ENCODE assay signal across 12 mouse cellular contexts in genomic region chr1:92979073-92979602, GRCm38 (mm10). TPM values are rescaled to one million over a fixed set of nuclear protein-coding genes. Genes with fewer than 3 reads are reported as not detected.
DNase-seq lines count a peak whose midpoint lies in the region; ATAC-seq and TF ChIP-seq lines count a peak whose summit lies in the region.
"Had no signal": no experiment of that assay in that cellular context is flagged by ENCODE, and none has a peak within 500 bp of the region (broad histone marks: within the 10 kb centered on the region; RNA-seq: fewer than 3 reads in every experiment).

No protein-coding gene starts in this region.

- H3K9me3 ChIP-seq in hindbrain, embryonic 12.5 days (replicated peaks), result no peaks in the 10 kb centered on the region
- H3K9me3 ChIP-seq in hindbrain, postnatal 0 days (ENCODE audit: low read length), result no peaks in the 10 kb centered on the region
- H3K9me3 ChIP-seq in midbrain, embryonic 15.5 days, result no peaks in the 10 kb centered on the region
- no peaks in the 10 kb centered on the region for H3K9me3 ChIP-seq in midbrain, embryonic 14.5 days (ENCODE audit: control insufficient read depth, low read length)
- no peaks in the 10 kb centered on the region for H3K9me3 ChIP-seq in heart, embryonic 16.5 days (replicated peaks; ENCODE audit: control insufficient read depth, low read length)
- H3K9me3 ChIP-seq in stomach, postnatal 0 days (ENCODE audit: control insufficient read depth, low read length), result no peaks in the 10 kb centered on the region
- H3K9me3 ChIP-seq: limb, embryonic 13.5 days had no signal

- TF ChIP-seq EP300 in stomach, postnatal 0 days (optimal IDR thresholded peaks at IDR 0.05), result no peak

- H3K27ac ChIP-seq in hindbrain, embryonic 12.5 days, result no peak overlapping the region
- H3K27ac ChIP-seq in hindbrain, postnatal 0 days, result no peak overlapping the region
- no peak overlapping the region for H3K27ac ChIP-seq in midbrain, embryonic 15.5 days
- no peak overlapping the region for H3K27ac ChIP-seq in midbrain, embryonic 14.5 days (replicated peaks; ENCODE audit: low read depth, low read length)
- H3K27ac ChIP-seq in heart, embryonic 16.5 days (ENCODE audit: low read length), result no peak overlapping the region
- peak overlapping the region; percentile 18; the same call in 1 of the 2 replicates for H3K27ac ChIP-seq in stomach, postnatal 0 days (replicated peaks)
- H3K27ac ChIP-seq: limb, embryonic 13.5 days had no signal

- WGBS in hindbrain, embryonic 12.5 days, result 35% methylated on average over 11 of the region's 11 CpGs
- WGBS in hindbrain, postnatal 0 days, result 50% methylated on average over 11 of the region's 11 CpGs
- 46% methylated on average over 11 of the region's 11 CpGs for WGBS in midbrain, embryonic 15.5 days
- WGBS in midbrain, embryonic 14.5 days, result 42% methylated on average over 11 of the region's 11 CpGs
- 18% methylated on average over 11 of the region's 11 CpGs for WGBS in heart, embryonic 16.5 days
- 17% methylated on average over 11 of the region's 11 CpGs for WGBS in stomach, postnatal 0 days

- H3K4me1 ChIP-seq in hindbrain, embryonic 12.5 days, result peaks cover 11% of the 10 kb centered on the region
- H3K4me1 ChIP-seq in hindbrain, postnatal 0 days (ENCODE audit: insufficient read depth, low read length), result no peaks in the 10 kb centered on the region
- H3K4me1 ChIP-seq in midbrain, embryonic 15.5 days, result no peaks in the 10 kb centered on the region
- H3K4me1 ChIP-seq in midbrain, embryonic 14.5 days (ENCODE audit: control insufficient read depth, insufficient read depth, low read length), result 0 out of 2 replicates have a peak, but pooled peaks cover 2% of the 10 kb centered on the region
- peaks cover 17% of the 10 kb centered on the region for H3K4me1 ChIP-seq in heart, embryonic 16.5 days (ENCODE audit: control insufficient read depth, insufficient read depth, low read length)
- H3K4me1 ChIP-seq in stomach, postnatal 0 days (replicated peaks; ENCODE audit: control insufficient read depth, insufficient read depth), result no peaks in the 10 kb centered on the region

- H3K4me3 ChIP-seq in hindbrain, embryonic 12.5 days, result no peak overlapping the region
- no peak overlapping the region for H3K4me3 ChIP-seq in hindbrain, postnatal 0 days (ENCODE audit: low read length)
- no peak overlapping the region for H3K4me3 ChIP-seq in midbrain, embryonic 15.5 days
- no peak overlapping the region for H3K4me3 ChIP-seq in midbrain, embryonic 14.5 days (replicated peaks; ENCODE audit: low read depth, low read length)
- H3K4me3 ChIP-seq in heart, embryonic 16.5 days (ENCODE audit: low read length), result no peak overlapping the region
- no peak overlapping the region for H3K4me3 ChIP-seq in stomach, postnatal 0 days (ENCODE audit: low read depth, low read length)
- H3K4me3 ChIP-seq: limb, embryonic 13.5 days had no signal

- H3K36me3 ChIP-seq in hindbrain, embryonic 12.5 days, result no peaks in the 10 kb centered on the region
- no peaks in the 10 kb centered on the region for H3K36me3 ChIP-seq in hindbrain, postnatal 0 days (ENCODE audit: insufficient read depth, low read length)
- no peaks in the 10 kb centered on the region for H3K36me3 ChIP-seq in midbrain, embryonic 15.5 days (replicated peaks)
- H3K36me3 ChIP-seq in midbrain, embryonic 14.5 days (ENCODE audit: control insufficient read depth, insufficient read depth, low read length), result no peaks in the 10 kb centered on the region
- H3K36me3 ChIP-seq in heart, embryonic 16.5 days (ENCODE audit: control insufficient read depth, insufficient read depth), result no peaks in the 10 kb centered on the region
- no peaks in the 10 kb centered on the region for H3K36me3 ChIP-seq in stomach, postnatal 0 days (ENCODE audit: control insufficient read depth, insufficient read depth, low read length)
- H3K36me3 ChIP-seq: limb, embryonic 13.5 days had no signal

- no peaks in the 10 kb centered on the region; the same call in none of the 2 replicates for H3K27me3 ChIP-seq in hindbrain, embryonic 12.5 days
- H3K27me3 ChIP-seq in hindbrain, postnatal 0 days (ENCODE audit: insufficient read depth, low read length), result no peaks in the 10 kb centered on the region
- H3K27me3 ChIP-seq in midbrain, embryonic 15.5 days (replicated peaks), result no peaks in the 10 kb centered on the region
- H3K27me3 ChIP-seq in midbrain, embryonic 14.5 days (ENCODE audit: control insufficient read depth, insufficient read depth, low read length), result no peaks in the 10 kb centered on the region
- H3K27me3 ChIP-seq in heart, embryonic 16.5 days (ENCODE audit: control insufficient read depth, insufficient read depth, low read length), result peaks cover 2% of the 10 kb centered on the region; the same call in 1 of the 2 replicates
- H3K27me3 ChIP-seq in stomach, postnatal 0 days (ENCODE audit: control insufficient read depth, insufficient read depth, low read length), result no peaks in the 10 kb centered on the region

- no peak for DNase-seq in hindbrain, postnatal 0 days (ENCODE audit: low spot score)
- DNase-seq in midbrain, embryonic 14.5 days, result no peak
- DNase-seq in stomach, postnatal 0 days (ENCODE audit: low spot score), result no peak
- DNase-seq in cerebellum, postnatal 14 days, result no peak
- DNase-seq: right cerebral cortex, postnatal 25 days had no signal

- no peak for TF ChIP-seq CTCF in hindbrain, postnatal 0 days (IDR thresholded peaks at IDR 0.05; ENCODE audit: low read depth)
- no peak for TF ChIP-seq CTCF in stomach, postnatal 0 days (IDR thresholded peaks at IDR 0.05; ENCODE audit: low read depth)

- H3K4me2 ChIP-seq in hindbrain, embryonic 12.5 days (replicated peaks), result no peak overlapping the region
- no peak overlapping the region for H3K4me2 ChIP-seq in hindbrain, postnatal 0 days (ENCODE audit: low read depth, low read length)
- H3K4me2 ChIP-seq in midbrain, embryonic 15.5 days, result no peak overlapping the region
- no peak overlapping the region for H3K4me2 ChIP-seq in midbrain, embryonic 14.5 days (ENCODE audit: low read length)
- H3K4me2 ChIP-seq in heart, embryonic 16.5 days (ENCODE audit: low read depth, low read length), result no peak overlapping the region
- peak overlapping the region; percentile 19 for H3K4me2 ChIP-seq in stomach, postnatal 0 days (replicated peaks; ENCODE audit: low read depth)
- H3K4me2 ChIP-seq: limb, embryonic 13.5 days had no signal

- 0 out of 2 replicates have a peak, but pooled peaks have one; percentile 23 for ATAC-seq in hindbrain, embryonic 12.5 days (ENCODE audit: low FRiP score)
- no peak for ATAC-seq in hindbrain, postnatal 0 days
- 0 out of 2 replicates have a peak, but pooled peaks have one; percentile 39 for ATAC-seq in midbrain, embryonic 15.5 days (replicated peaks)
- ATAC-seq in midbrain, embryonic 14.5 days (ENCODE audit: low FRiP score, low TSS enrichment), result no peak
- ATAC-seq in heart, embryonic 16.5 days (replicated peaks; ENCODE audit: extremely low read depth, insufficient read depth, low FRiP score), result 0 out of 2 replicates have a peak, but pooled peaks have one; percentile 19
- peak; percentile 9; the same call in 1 of the 2 replicates for ATAC-seq in stomach, postnatal 0 days (ENCODE audit: low FRiP score, low TSS enrichment)
- ATAC-seq: activated CD4-positive, CD25-positive, alpha-beta regulatory T cell, adult 4 months had no signal

- H3K9ac ChIP-seq in hindbrain, embryonic 12.5 days, result no peak overlapping the region
- H3K9ac ChIP-seq in hindbrain, postnatal 0 days (replicated peaks; ENCODE audit: low read length), result no peak overlapping the region
- no peak overlapping the region for H3K9ac ChIP-seq in midbrain, embryonic 15.5 days
- no peak overlapping the region for H3K9ac ChIP-seq in midbrain, embryonic 14.5 days (replicated peaks; ENCODE audit: low read length)
- no peak overlapping the region for H3K9ac ChIP-seq in heart, embryonic 16.5 days (ENCODE audit: low read length)
- no peak overlapping the region for H3K9ac ChIP-seq in stomach, postnatal 0 days (ENCODE audit: low read length)
- H3K9ac ChIP-seq: limb, embryonic 13.5 days had no signal

RNA-seq across cellular contexts. Expression of gene Aqp12, which starts 27.0 kb away (rescaled TPM):
- polyA plus RNA-seq in hindbrain, embryonic 12.5 days (2016; fragmentation: Nextera tagmentation; extraction: Ambion mirVana), result not detected in 2 replicates
- not detected in 2 replicates for total RNA-seq in hindbrain, postnatal 0 days (2014; rRNA removed)
- not detected in 2 replicates for polyA plus RNA-seq in hindbrain, postnatal 0 days (2015; fragmentation: Nextera tagmentation; extraction: Ambion mirVana)
- polyA plus RNA-seq in midbrain, embryonic 15.5 days (2015; fragmentation: Nextera tagmentation; extraction: Ambion mirVana), result not detected in 2 replicates
- polyA plus RNA-seq in midbrain, embryonic 14.5 days (2014; fragmentation: Nextera tagmentation; extraction: Ambion mirVana), result not detected in 2 replicates
- not detected in 2 replicates for polyA plus RNA-seq in heart, embryonic 16.5 days (2015; fragmentation: Nextera tagmentation; extraction: Ambion mirVana)
- polyA plus RNA-seq in stomach, postnatal 0 days (2015; fragmentation: Nextera tagmentation; extraction: Ambion mirVana), result 0.12 TPM in 1 of 2 replicates, not detected in the other
- polyA plus RNA-seq: activated CD4-positive, CD25-positive, alpha-beta regulatory T cell, adult 4 months; cortical plate, adult 2 months; limb, embryonic 13.5 days; neural tube, embryonic 14.5 days had no signal

RNA-seq across cellular contexts. Expression of gene Gpr35, which starts 28.5 kb away (rescaled TPM):
- polyA plus RNA-seq in hindbrain, embryonic 12.5 days (2016; fragmentation: Nextera tagmentation; extraction: Ambion mirVana), result 0.10 and 0.41 TPM in 2 replicates
- total RNA-seq in hindbrain, postnatal 0 days (2014; rRNA removed), result 0.32 and 0.42 TPM in 2 replicates
- polyA plus RNA-seq in hindbrain, postnatal 0 days (2015; fragmentation: Nextera tagmentation; extraction: Ambion mirVana), result 0.13 and 0.47 TPM in 2 replicates
- polyA plus RNA-seq in midbrain, embryonic 15.5 days (2015; fragmentation: Nextera tagmentation; extraction: Ambion mirVana), result 0.30 and 0.50 TPM in 2 replicates
- polyA plus RNA-seq in midbrain, embryonic 14.5 days (2014; fragmentation: Nextera tagmentation; extraction: Ambion mirVana), result 0.16 and 1.3 TPM in 2 replicates
- 0.55 and 0.83 TPM in 2 replicates for polyA plus RNA-seq in heart, embryonic 16.5 days (2015; fragmentation: Nextera tagmentation; extraction: Ambion mirVana)
- polyA plus RNA-seq in stomach, postnatal 0 days (2015; fragmentation: Nextera tagmentation; extraction: Ambion mirVana), result 3.7 and 4.1 TPM in 2 replicates

RNA-seq across cellular contexts. Expression of gene Capn10, which starts 45.0 kb away (rescaled TPM):
- polyA plus RNA-seq in hindbrain, embryonic 12.5 days (2016; fragmentation: Nextera tagmentation; extraction: Ambion mirVana), result 54.7 and 56.3 TPM in 2 replicates
- 79.7 and 101 TPM in 2 replicates for total RNA-seq in hindbrain, postnatal 0 days (2014; rRNA removed)
- 50.4 and 51.0 TPM in 2 replicates for polyA plus RNA-seq in hindbrain, postnatal 0 days (2015; fragmentation: Nextera tagmentation; extraction: Ambion mirVana)
- polyA plus RNA-seq in midbrain, embryonic 15.5 days (2015; fragmentation: Nextera tagmentation; extraction: Ambion mirVana), result 66.7 and 67.7 TPM in 2 replicates
- 52.6 and 56.1 TPM in 2 replicates for polyA plus RNA-seq in midbrain, embryonic 14.5 days (2014; fragmentation: Nextera tagmentation; extraction: Ambion mirVana)
- polyA plus RNA-seq in heart, embryonic 16.5 days (2015; fragmentation: Nextera tagmentation; extraction: Ambion mirVana), result 26.9 and 27.1 TPM in 2 replicates
- 21.2 and 23.3 TPM in 2 replicates for polyA plus RNA-seq in stomach, postnatal 0 days (2015; fragmentation: Nextera tagmentation; extraction: Ambion mirVana)

Comparison
In these comparisons a context has a peak if more than half of its experiments do, and no peak if none do; other contexts are left out.
1. ATAC-seq: peak in hindbrain, embryonic 12.5 days (single experiment), midbrain, embryonic 15.5 days (single experiment), heart, embryonic 16.5 days (single experiment) and stomach, postnatal 0 days (single experiment); none in hindbrain, postnatal 0 days (single experiment) and midbrain, embryonic 14.5 days (single experiment).